Mouse (Mus musculus): ENCODE measurements at regions not wholly inside any gene's neighbourhood (a gene's known extent, or its start where the extent isn't known, plus 50 kb on each side); places are given as distances from the start of the nearest gene placed in this dataset.
"Not testable (repeated sequence)": the region's sequence is repeated elsewhere in the genome, so short reads cannot be mapped to it uniquely, and the experiment has no call there.

GRCm38 (mm10) chr14:60580131-60580530 lies 53.7 kb upstream of the Spata13 start:
- not testable (repeated sequence) for DNase-seq (ENCODE audit: extremely low spot score, low spot score)

Data from neural tube, embryonic 10.5 days (tissue).